Mouse (Mus musculus) macrophage (primary cell): ENCODE data around the gene Edar. TPM values are rescaled to one million over a fixed set of nuclear protein-coding genes. Genes with fewer than 3 reads are reported as not detected.

Experiments used
- H3K27ac ChIP-seq: fragments of 350-480 bp; formaldehyde crosslinking; 2 replicates; pipeline ENCODE4 v1.9.0; 2021
- H3K36me3 ChIP-seq: fragments of 350-480 bp; formaldehyde crosslinking; 2 replicates; pipeline ENCODE4 v1.9.0; 2021; ENCODE audit errors: inconsistent target
- H3K4me3 ChIP-seq: fragments of 350-480 bp; formaldehyde crosslinking; 2 replicates; pipeline ENCODE4 v1.9.0; 2021; ENCODE audit errors: inconsistent target
- H3K79me2 ChIP-seq: fragments of 350-480 bp; formaldehyde crosslinking; 2 replicates; pipeline ENCODE4 v1.9.0; 2021; ENCODE audit errors: inconsistent target
- WGBS: methylation state at CpG from one replicate; pipeline ENCODE4 v1.1.7; 2026; ENCODE audit warnings: inconsistent platforms; ENCODE audit not compliant: missing documents; 5-methylcytosine and 5-hydroxymethylcytosine counted together
- polyA plus RNA-seq: library from polyadenylated mRNA; stranded (reverse); fragments of 250-400 nt; gene quantifications from 3 replicates; pipeline ENCODE4 v1.2.4, GENCODE M21; 2018; ENCODE audit warnings: inconsistent platforms

The Edar gene
- polyA plus RNA-seq, 1 experiment from 2014 or later = not detected

GRCm38 (mm10) chr10:58636431-58637080 is 38.9 kb downstream of the Edar start:
- Histone ChIP-seq H3K4me3 (no peak overlapping the region), H3K27ac (no peak overlapping the region), H3K79me2 (no peaks in the 10 kb centered on the region), H3K36me3 (no peaks in the 10 kb centered on the region)
- WGBS = 66% methylated on average over 7 of the region's 7 CpGs

GRCm38 (mm10) chr10:58633507-58633906 is 41.9 kb downstream of the Edar start:
- no peak overlapping the region for H3K4me3 ChIP-seq
- H3K36me3 ChIP-seq = no peaks in the 10 kb centered on the region
- H3K27ac ChIP-seq = no peak overlapping the region
- no peaks in the 10 kb centered on the region for H3K79me2 ChIP-seq
- 97% methylated on average over 2 of the region's 2 CpGs for WGBS

- H3K79me2 ChIP-seq = no peaks in the 10 kb centered on the region
- H3K4me3 ChIP-seq = no peak overlapping the region
- no peaks in the 10 kb centered on the region for H3K36me3 ChIP-seq
- no peak overlapping the region for H3K27ac ChIP-seq
Measured at GRCm38 (mm10) chr10:58627569-58627968, 47.9 kb downstream of the Edar start.

GRCm38 (mm10) chr10:58624848-58625711 is 50.4 kb downstream of the Edar start:
- 2% methylated on average over 12 of the region's 12 CpGs for WGBS
- no peak overlapping the region for H3K4me3 ChIP-seq
- no peak overlapping the region for H3K27ac ChIP-seq
- H3K36me3 ChIP-seq = no peaks in the 10 kb centered on the region
- H3K79me2 ChIP-seq = no peaks in the 10 kb centered on the region

- 100% methylated on average over 4 of the region's 4 CpGs for WGBS
- Histone ChIP-seq H3K4me3 (no peak overlapping the region), H3K27ac (no peak overlapping the region), H3K36me3 (no peaks in the 10 kb centered on the region), H3K79me2 (no peaks in the 10 kb centered on the region)
Measured at GRCm38 (mm10) chr10:58619266-58619665, 56.2 kb downstream of the Edar start.

- Histone ChIP-seq H3K4me3 (no peak overlapping the region), H3K79me2 (no peaks in the 10 kb centered on the region)
- WGBS = 88% methylated on average over 17 of the region's 17 CpGs
Measured at GRCm38 (mm10) chr10:58618501-58619216, 56.8 kb downstream of the Edar start.

GRCm38 (mm10) chr10:58616565-58616964 is 58.9 kb downstream of the Edar start:
- no peak overlapping the region for H3K4me3 ChIP-seq
- no peaks in the 10 kb centered on the region for H3K36me3 ChIP-seq
- no peak overlapping the region for H3K27ac ChIP-seq
- WGBS = 95% methylated on average over 5 of the region's 5 CpGs
- H3K79me2 ChIP-seq = no peaks in the 10 kb centered on the region

More at GRCm38 (mm10) chr10:58618501-58619216, 56.8 kb downstream of the Edar start:
- Histone ChIP-seq H3K36me3 (no peaks in the 10 kb centered on the region), H3K27ac (no peak overlapping the region)

GRCm38 (mm10) chr10:58614601-58615000 is 60.9 kb downstream of the Edar start:
- Histone ChIP-seq H3K36me3 (no peaks in the 10 kb centered on the region), H3K4me3 (no peak overlapping the region), H3K27ac (no peak overlapping the region), H3K79me2 (no peaks in the 10 kb centered on the region)
- WGBS = 94% methylated on average over 6 of the region's 6 CpGs

- 94% methylated on average over 7 of the region's 7 CpGs for WGBS
- Histone ChIP-seq H3K27ac (no peak overlapping the region), H3K4me3 (no peak overlapping the region), H3K79me2 (no peaks in the 10 kb centered on the region), H3K36me3 (no peaks in the 10 kb centered on the region)
Measured at GRCm38 (mm10) chr10:58610484-58611261, 64.8 kb downstream of the Edar start.

GRCm38 (mm10) chr10:58608858-58609257 is 66.6 kb downstream of the Edar start:
- H3K4me3 ChIP-seq = no peak overlapping the region
- no peak overlapping the region for H3K27ac ChIP-seq
- 91% methylated on average over 3 of the region's 3 CpGs for WGBS
- no peaks in the 10 kb centered on the region for H3K79me2 ChIP-seq
- H3K36me3 ChIP-seq = no peaks in the 10 kb centered on the region

GRCm38 (mm10) chr10:58606356-58606755 is 69.1 kb downstream of the Edar start:
- H3K36me3 ChIP-seq = no peaks in the 10 kb centered on the region
- H3K27ac ChIP-seq = no peak overlapping the region
- 72% methylated on average over 3 of the region's 3 CpGs for WGBS
- H3K79me2 ChIP-seq = no peaks in the 10 kb centered on the region
- no peak overlapping the region for H3K4me3 ChIP-seq

- Histone ChIP-seq H3K4me3 (no peak overlapping the region), H3K27ac (no peak overlapping the region), H3K79me2 (no peaks in the 10 kb centered on the region), H3K36me3 (no peaks in the 10 kb centered on the region)
- WGBS = 91% methylated on average over 2 of the region's 2 CpGs
Measured at GRCm38 (mm10) chr10:58604779-58605178, 70.7 kb downstream of the Edar start.

GRCm38 (mm10) chr10:58601946-58602345 is 73.5 kb downstream of the Edar start:
- no peaks in the 10 kb centered on the region for H3K36me3 ChIP-seq
- H3K79me2 ChIP-seq = no peaks in the 10 kb centered on the region
- H3K27ac ChIP-seq = no peak overlapping the region
- WGBS = 88% methylated on average over 7 of the region's 7 CpGs
- no peak overlapping the region for H3K4me3 ChIP-seq

- WGBS = 93% methylated on average over 6 of the region's 6 CpGs
- Histone ChIP-seq H3K4me3 (no peak overlapping the region), H3K79me2 (no peaks in the 10 kb centered on the region)
Measured at GRCm38 (mm10) chr10:58601431-58601901, 74.0 kb downstream of the Edar start.

More at GRCm38 (mm10) chr10:58601431-58601901, 74.0 kb downstream of the Edar start:
- H3K27ac ChIP-seq = no peak overlapping the region
- H3K36me3 ChIP-seq = no peaks in the 10 kb centered on the region
